Mouse (Mus musculus) fat pad, adult 2 months (tissue): ENCODE measurements around the gene Fat1.

Experiments used
- DNase-seq: peaks from one replicate; pipeline ENCODE4 v3.0.0-alpha.2; 2011; ENCODE audit warnings: low read depth, low spot score; ENCODE audit errors: extremely low read depth

Fat1 gene

DNA sequence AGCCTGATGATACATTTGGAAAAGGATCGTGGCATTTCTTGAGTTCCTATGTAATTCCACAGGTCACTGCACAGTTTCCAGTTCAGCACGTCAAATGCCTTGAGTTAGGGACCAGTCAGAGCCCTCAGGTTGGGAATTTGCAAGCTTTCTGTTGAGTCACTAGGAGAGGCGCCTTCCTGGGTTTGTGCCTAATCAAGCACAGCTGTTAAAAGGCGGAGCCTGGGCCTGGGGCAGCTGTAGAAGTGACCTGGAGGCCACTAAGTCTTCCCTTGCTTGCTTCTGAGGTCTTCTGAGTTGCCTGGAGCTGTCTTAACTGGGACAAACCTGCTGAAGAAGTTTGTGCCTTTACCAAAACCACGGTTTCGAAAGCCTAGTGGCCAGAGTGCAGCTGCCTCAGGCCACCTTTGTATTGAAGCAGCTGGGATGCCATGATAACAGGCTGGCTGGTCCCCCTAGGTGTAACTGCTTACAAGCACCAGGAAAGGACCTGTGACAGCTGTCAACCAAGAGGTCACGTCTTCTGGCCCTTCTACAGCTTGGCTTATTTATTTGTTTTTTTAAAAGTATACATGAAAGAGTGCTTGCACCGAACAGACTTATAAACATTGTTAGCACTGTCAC lies 66.4 kb downstream of the Fat1 start:
- no peak for DNase-seq

DNA sequence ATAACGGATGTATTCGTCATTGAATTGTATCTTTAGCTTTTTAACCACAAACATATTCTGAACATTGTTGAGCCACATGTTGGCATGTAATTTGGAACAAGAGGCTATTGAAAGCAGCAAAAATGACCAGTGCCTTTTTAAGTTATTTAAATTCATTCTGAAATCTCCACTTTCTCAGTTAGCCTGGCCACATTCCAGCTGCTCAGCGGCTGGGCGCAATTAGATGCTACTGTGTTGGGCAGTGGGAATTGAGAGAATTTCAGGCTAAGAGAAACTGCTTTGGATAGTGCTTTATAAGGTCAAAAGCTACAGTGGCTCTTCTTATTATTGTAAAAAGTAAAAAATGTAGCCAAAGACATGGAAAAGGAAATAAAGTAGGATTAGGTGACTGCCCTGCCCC lies 67.4 kb downstream of the Fat1 start:
- no peak for DNase-seq

DNA sequence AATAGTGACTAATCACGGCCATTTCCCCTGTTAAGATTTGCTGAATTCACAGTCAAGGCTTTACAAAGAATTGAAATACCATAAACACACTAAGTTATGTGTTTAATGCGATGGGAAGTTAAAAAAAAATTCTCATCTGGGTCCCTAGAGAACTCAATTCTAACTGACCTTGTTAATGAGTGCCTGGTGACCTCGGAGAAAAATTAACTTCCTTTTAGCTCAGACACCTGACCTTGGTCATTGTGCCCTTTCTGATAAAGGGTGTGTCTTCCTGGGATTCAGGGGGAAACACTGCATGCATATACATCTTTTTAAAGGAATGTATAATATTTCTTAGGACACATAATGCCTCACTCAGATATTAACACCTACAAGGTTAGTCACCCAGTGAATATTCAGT lies 68.8 kb downstream of the Fat1 start:
- no peak for DNase-seq

DNA sequence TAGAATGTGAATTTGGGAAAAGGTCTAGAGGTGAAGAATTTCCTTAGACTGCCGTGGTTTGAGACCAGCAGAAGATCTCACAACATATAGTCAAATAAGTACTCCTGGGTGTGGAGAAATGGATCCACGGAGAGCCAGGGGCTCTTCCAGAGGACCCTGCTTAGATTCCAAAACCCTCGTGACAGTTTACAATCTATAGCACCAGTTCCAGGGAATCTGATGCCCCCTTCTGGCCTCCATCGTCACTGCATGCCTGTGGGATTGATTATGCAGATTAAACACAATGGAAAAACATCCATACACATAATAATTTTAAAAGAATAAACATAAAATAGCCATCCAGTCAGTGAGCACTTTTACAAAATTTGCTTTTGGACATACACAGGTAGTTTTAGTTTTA lies 75.4 kb downstream of the Fat1 start:
- no peak for DNase-seq

DNA sequence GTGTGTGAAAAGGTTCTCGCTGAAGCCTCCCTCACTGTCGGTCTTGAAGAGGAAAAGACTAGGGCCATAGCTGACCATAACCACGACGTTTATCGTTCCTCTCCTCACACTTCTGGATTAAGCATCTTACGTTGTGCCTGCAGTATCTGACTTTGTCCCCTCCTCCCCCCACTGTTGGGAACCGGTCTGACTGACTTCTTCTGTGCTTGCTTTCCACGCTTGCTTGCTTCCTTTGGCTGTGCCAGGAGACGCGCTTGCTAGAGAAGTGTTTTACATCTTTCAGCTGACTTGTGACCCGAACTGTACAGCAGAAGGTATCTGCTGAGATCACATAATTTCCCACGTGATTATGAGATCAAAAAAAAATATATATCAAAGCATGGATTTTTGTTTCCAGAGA lies 76.5 kb downstream of the Fat1 start:
- no peak for DNase-seq

DNA sequence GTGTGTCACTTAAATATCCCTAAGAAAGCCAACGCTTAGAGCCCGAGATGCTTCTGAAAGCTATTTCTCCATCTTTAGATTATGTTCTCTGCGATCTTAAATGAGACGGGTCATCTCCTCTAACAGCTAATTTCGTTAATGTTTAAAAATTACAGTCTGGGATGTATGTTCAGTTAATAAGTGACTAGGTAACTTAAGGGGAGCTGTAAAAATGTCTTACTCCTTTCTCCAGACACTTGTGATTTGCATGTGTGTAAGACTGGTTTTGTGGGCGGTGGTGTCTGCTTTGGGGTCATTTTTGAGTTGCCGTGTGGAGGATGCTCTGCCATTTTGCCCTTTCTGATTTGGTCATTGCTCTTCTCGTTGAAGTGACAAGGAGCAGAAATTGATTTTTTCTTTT lies 78.6 kb downstream of the Fat1 start:
- DNase-seq = no peak

DNA sequence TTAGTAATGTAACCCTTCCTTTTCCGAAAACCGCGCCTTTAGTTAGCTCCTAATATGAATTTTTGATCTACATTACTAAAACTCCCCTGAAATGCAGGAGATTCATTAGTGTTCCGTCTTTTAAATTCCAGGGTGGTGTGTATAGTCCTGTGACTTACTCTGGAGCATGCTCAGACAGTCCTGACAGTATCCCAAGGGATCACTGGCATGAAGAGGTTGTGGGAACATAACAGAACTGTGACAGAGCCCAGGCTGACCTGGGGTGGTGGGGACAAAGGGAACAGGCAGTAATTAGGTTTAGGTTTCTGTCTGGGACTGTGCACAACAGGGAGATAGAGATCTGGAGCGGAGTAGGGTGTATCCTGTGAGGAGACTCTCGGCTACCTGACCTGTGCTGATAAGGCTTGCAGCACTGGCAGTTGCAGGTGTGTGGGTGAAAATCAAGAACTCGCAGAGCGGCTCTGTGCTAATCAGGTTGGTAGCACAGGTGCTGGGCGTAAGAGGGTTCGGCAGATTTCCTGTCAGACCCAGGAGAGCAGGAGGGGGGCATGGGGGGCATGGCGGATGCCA lies 79.3 kb downstream of the Fat1 start:
- DNase-seq = no peak

DNA sequence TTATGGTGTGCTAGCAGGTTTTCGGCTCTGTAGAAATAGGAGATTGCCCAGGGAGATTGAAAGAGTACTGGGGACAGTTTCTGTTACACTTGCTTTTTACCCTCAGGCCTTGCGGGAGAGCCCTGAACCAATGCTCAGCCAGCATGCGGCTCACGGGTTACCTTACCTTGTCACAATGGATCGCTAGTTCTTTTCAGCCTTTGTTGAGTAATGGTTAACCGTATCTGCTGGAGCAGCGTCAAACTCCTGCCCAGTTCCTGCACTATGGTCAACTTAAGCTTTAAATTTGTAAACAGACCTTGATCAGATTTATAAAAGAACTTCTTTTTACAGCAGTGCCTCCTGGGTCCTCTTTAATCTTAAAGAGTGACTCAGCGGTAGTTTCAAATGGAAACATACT lies 80.6 kb downstream of the Fat1 start:
- no peak for DNase-seq

DNA sequence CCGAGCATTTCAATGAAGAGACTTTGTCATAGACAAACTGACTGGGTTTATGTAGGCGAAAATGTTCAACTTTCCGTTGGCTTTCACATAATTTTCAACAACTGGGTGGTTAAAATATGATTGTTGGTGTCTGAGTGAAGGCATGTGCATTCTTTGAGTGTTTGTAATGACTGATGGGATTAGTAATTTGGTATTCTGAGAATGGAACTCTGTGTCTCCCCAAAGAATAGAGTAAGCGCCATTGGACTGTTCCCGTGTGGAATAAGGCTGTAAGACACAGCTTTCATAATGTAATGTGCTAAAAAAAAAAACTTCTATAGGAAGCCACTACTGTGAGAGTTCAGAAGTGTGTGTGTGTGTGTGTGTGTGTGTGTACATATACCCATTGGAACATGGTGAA lies 84.0 kb downstream of the Fat1 start:
- DNase-seq = no peak

DNA sequence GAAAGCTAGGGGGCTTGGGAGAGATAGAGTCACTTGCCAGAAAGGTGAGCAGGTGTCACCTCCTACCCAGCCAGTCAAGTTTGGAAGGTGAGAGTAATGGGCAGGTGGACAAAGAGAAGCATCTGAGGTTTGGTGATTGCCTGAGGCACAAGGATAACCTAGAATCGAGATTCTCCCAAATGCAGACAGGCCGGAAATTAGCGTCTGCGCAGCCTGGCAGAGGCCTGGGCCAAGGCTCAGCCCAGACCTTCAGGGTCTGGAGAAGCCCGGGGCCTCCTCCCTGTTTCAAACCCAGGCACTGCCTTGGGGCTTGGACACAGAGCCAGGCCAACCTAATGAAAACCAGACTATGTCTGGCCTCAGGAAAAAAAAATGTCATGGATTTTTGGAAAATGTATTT lies 85.9 kb downstream of the Fat1 start:
- no peak for DNase-seq

DNA sequence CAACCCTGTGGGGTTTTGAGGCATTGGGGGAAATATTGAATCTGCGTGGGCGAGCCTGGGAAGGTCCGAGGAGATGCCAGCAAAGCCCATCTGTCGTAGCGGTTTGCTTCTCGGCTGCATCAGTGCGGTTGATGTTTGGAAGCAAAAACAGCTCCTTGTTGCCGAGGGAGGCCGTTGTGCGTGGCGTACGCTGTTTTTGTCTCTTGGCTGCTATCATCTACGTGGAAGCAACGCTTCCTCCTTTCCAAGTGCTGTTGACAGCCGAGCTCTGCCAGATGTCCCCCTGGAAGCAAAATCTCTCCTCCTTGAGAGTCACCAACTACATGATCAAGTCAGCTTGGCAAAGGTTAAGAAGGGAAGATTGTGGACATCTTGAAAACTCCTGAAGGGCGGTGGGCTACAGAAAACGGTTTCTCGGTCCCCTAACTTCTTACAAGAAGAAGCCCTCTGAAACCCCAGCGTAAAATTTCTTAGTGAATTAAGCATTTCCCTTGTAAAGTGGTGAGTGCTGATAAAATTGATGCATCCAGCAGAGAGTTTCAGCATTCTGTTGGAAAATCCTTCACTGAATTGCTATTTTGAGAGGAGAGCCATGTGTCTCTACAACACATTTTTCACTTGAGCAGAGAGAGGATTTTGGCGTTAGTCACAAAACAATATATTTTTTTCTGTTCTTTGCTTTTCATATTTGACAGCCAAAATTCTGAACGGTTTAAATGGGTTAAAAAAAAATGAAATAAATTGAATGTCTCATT lies 86.8 kb downstream of the Fat1 start:
- no peak for DNase-seq

DNA sequence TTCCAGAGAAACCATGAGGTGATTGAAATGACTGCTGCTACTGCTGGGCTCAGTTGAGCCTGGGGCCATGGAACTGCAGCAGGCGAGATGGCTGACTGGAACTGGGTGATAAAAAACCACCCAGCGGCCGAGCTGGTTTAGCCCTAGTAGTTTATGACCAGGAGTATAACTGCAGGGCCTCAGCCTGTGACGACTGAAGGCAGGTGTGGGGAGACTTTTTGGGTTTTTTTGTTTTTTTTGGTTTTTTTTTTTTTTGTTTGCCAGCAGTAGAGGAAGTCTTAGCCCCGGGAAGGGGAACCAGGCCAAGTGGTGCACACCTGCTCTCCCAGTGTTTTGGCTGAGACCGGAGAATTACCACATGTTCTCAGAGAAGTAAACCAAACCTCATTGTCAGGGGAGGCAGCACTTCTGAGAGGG lies 92.8 kb downstream of the Fat1 start:
- peak; percentile 16 for DNase-seq

DNA sequence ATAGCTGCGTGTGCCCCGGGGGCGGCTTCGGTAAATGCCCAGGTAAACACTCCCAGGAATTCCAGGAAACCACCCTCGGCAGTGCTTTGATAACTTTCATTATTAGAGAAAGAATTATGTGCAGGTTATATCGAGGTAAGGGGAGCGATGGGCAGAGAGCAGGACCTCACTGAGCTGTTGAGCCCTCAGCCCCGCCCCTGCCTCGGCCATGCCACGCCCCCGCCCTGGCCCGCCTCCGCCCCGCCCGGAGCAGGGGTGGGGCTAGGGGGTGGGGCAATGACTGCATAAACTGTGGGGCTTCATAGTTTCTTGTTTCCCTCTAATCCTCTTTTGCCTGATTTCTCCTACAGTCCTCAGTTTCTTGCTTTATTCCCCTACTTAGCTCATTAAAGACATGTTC lies 103.1 kb downstream of the Fat1 start:
- DNase-seq = no peak

DNA sequence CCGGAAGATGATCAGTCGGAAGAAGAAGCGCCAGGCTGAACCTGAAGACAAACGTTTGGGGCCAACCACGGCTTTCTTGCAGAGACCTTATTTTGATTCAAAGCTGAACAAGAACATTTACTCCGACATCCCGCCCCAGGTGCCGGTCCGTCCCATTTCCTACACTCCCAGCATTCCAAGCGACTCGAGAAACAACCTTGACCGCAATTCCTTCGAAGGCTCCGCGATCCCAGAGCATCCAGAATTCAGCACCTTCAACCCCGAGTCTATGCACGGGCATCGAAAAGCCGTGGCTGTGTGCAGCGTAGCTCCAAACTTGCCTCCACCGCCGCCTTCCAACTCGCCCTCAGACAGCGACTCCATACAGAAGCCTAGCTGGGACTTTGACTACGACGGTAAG lies 108.9 kb downstream of the Fat1 start:
- DNase-seq = no peak

DNA sequence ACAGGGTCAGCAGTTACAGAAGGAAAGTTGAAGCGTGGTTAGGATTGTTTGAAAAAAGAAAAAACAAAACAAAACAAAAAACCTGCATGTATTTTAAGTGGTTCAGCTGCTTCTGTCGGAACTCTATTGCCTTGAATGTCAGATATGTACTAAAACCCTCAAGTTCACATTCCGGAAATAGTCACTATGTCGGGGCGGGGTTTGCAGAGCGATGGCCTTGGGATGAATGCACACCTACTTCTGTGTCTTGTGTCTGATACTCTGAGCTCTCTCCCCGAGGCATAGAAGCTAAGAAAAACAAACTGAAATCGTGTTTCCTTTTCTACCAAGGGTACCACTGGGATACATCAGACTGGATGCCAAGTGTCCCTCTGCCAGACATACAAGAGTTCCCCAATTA lies 115.2 kb downstream of the Fat1 start:
- DNase-seq = no peak

DNA sequence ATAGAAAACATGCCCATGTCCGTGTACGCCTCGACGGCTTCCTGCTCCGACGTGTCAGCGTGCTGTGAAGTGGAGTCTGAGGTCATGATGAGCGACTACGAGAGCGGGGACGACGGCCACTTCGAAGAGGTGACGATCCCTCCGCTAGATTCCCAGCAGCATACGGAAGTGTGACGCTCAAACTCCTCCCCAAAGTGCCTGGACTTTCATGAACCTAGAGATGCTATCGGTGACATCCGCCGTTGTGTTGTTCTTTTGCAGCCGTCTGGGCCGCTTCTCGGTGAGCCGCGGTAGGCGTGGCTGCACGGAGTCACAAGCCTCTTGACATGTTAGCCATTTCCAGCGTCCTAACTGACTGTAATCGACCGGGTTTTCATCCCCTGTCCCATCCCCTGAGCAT lies 116.0 kb downstream of the Fat1 start:
- DNase-seq = no peak

DNA sequence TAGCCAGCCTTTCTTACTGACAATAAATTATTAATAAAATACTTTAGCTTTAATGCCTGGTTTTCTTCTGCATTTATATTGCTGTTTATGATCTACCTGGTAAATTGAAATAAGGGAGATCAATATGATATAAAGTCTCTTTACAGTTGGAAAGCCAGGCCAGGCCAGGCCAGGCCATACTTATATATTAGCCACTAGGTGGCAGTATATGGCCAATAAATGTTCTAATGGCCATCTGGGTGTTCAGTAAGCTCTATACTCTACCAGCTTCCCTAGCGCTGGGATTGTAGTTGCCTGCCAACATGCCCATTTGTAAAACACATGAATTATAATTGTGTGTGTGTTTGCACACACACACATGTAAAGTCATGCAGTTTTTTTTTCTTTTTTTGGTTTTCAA lies 117.0 kb downstream of the Fat1 start:
- no peak for DNase-seq

DNA sequence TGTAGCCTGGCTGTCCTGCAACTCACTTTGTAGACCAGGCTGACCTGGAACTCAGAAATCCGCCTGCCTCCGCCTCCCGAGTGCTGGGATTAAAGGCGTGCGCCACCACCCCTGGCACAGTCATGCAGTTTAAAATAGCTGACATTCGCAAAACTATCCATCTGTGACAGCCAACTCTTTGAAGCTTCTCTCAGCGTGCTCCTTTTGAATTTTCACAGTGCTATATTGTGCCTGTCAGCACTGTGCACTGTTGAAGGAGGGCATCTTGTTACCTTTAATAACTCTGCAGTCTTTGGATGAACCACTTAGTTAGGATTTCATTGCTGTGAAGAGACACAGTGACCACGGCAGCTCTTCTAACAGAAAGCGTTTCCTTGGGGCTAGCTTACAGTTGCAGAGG lies 117.4 kb downstream of the Fat1 start:
- DNase-seq = no peak

DNA sequence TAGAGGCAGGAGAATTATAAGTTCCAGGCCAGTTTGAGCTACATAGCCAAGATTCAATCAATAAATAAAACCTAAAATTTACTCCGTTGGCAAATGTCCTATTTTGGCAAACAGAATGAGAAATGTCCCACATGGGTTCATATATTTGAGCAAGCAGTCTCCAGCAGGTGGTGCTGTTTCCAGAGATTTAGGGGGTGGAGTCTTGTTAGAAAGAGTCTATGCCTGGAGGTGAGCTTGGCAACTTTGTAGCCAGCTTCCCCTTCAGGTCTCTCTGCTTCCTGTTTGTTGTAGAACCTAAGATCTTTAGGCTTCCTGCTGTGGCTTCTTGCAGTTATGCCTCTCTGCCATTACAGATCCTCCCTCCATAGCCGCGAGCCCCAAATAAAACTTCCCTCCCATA lies 120.3 kb downstream of the Fat1 start:
- DNase-seq = no peak

DNA sequence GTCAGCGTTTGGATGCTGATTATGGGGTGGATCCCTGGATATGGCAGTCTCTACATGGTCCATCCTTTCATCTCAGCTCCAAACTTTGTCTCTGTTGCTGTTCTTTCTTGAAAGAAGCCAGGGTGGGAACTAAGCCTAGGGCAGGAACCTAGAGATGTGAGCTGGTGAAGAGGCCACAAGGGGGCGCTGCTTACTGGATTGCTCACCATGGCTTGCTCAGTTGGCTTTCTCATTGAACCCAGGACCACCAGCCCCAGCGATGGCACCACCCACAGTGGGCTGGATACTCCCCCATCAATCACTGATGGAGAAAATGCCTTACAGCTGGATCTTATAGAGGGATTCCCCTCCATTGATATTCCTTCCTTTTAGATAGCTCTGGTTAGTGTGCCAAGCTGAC lies 121.6 kb downstream of the Fat1 start:
- no peak for DNase-seq

DNA sequence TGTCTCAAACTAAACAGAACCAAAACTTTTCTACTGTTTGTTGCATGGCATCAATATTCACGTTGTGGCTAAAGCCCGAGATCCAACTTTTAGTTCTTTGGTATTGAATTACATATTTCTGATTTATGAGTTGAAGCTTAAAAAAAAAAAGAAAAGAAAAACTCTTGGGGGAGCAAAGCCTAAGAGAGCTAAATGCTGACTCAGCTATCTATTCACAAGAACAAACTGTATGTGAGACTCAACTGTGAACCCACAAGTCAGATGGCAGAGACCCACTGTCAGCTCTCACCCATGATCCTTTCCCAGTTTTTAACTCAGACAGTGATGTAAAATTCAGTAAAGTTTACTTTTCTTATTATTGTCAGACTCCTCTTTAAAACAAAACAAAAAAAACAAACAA lies 124.8 kb downstream of the Fat1 start:
- no peak for DNase-seq

DNA sequence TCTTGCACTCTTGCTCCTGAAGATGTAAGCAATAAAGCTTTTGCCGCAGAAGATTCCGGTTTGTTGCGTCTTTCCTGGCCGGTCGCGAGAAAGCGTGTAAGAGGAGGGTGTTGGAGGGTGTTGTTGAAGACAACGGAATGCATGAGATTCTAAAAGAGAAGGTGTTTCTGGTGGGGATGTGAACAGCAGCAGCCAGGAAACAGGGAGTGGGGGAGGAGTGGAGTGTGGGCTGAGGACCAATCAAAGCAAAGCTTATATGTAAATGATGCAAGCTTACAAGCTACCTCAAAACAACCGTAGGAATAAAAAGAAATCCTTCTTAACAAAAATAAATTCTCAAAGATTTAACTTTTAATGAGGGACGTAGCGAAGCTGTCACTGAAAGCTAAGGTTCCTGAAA lies 127.1 kb downstream of the Fat1 start:
- no peak for DNase-seq
